Mouse (Mus musculus) cerebellum, adult 11-12 months (tissue): ENCODE measurements at regions not wholly inside any gene's neighbourhood (a gene's known extent, or its start where the extent isn't known, plus 50 kb on each side); places are given as distances from the start of the nearest gene placed in this dataset.

Experiments
- DNase-seq: peaks from one replicate; pipeline ENCODE4 v3.0.0; 2022

- DNase-seq, result no peak
Measured at GRCm38 (mm10) chr7:117729067-117729466, 348.3 kb downstream of the Xylt1 start.
